Comparison of ENCODE assay signal across 8 mouse cellular contexts in genomic region chr6:85069023-85069985, GRCm38 (mm10). TPM values are rescaled to one million over a fixed set of nuclear protein-coding genes. Genes with fewer than 3 reads are reported as not detected.
A peak's percentile ranks its signal among the peaks of the same experiment; 100 is the strongest.
DNase-seq lines count a peak whose midpoint lies in the region; ATAC-seq and TF ChIP-seq lines count a peak whose summit lies in the region.

TSS of gene Exoc6b (minus strand) at chr6:85069513.

- in situ Hi-C loops in Patski (cut with MboI; ENCODE audit: low pct_unique_long_range_greater_than_20kb): no loop called here

- CTCF ChIA-PET in Patski (lab: Charles Lee): interaction anchor here (1.2 kb wide), 1 partner anchor 23 kb away, joined by 3 read pairs; no protein-coding TSS in a partner anchor

- H3K36me3 ChIP-seq in hindbrain, embryonic 14.5 days (replicated peaks; ENCODE audit: control insufficient read depth, insufficient read depth): no peaks in the 10 kb centered on the region

- H3K4me2 ChIP-seq in hindbrain, embryonic 14.5 days (replicated peaks): peak within 1 kb of the TSS; percentile 77

- peak within 1 kb of the TSS; percentile 91 for H3K27ac ChIP-seq in hindbrain, embryonic 14.5 days

- no peak for DNase-seq in Patski (ENCODE audit: low read depth, low spot score)
- peak; percentile 90 to 95 for DNase-seq in cerebellum, postnatal 14 days
- peak; percentile 79 to 80 for DNase-seq in frontal cortex, postnatal 25 days (ENCODE audit: low spot score in 2 of 2)
- DNase-seq in hindbrain, embryonic 14.5 days (ENCODE audit: low spot score): peak; percentile 89
- peak; percentile 81 for DNase-seq in left cerebral cortex, adult 11 months (ENCODE audit: low spot score)
- DNase-seq in lung, postnatal 4 days: peak; percentile 90
- peak; percentile 70 for DNase-seq in retina, postnatal 7 days (ENCODE audit: low read depth, low spot score)
- DNase-seq in urinary bladder, adult 2 months (ENCODE audit: low spot score): peak; percentile 85

- peak; percentile 85 for ATAC-seq in Patski
- peak; percentile 96 for ATAC-seq in hindbrain, embryonic 14.5 days (ENCODE audit: low FRiP score)

- peaks cover 9% of the 10 kb centered on the region for H3K27me3 ChIP-seq in Patski
- no peaks in the 10 kb centered on the region for H3K27me3 ChIP-seq in hindbrain, embryonic 14.5 days (ENCODE audit: control insufficient read depth, insufficient read depth, low read length)

- no peaks in the 10 kb centered on the region for H3K9me3 ChIP-seq in hindbrain, embryonic 14.5 days (ENCODE audit: control insufficient read depth, low read length)

- H3K9ac ChIP-seq in hindbrain, embryonic 14.5 days: peak within 1 kb of the TSS; percentile 96

- peaks cover 14% of the 10 kb centered on the region for H3K4me1 ChIP-seq in hindbrain, embryonic 14.5 days (replicated peaks; ENCODE audit: control insufficient read depth, insufficient read depth, low read length)

- POLR2A ChIA-PET in Patski (lab: Charles Lee): no interaction called here

- WGBS in hindbrain, embryonic 14.5 days: under 1% methylated on average over 58 of the region's 63 CpGs

- H3K4me3 ChIP-seq in hindbrain, embryonic 14.5 days (replicated peaks; ENCODE audit: low read length): peak within 1 kb of the TSS; percentile 99

- no peak for TF ChIP-seq CTCF in Patski (IDR thresholded peaks at IDR 0.05)

RNA-seq across cellular contexts. Expression of gene Exoc6b, which starts in this region (rescaled TPM):
- 32.4 TPM for polyA plus RNA-seq in Patski (2021)
- polyA plus RNA-seq in hindbrain, embryonic 14.5 days (2014; fragmentation: Nextera tagmentation; extraction: Ambion mirVana): 61.7 and 63.6 TPM in 2 replicates
- polyA plus RNA-seq in urinary bladder, adult 2 months (2012; rRNA removed): 9.6 and 13.0 TPM in 2 replicates
